10 mouse cellular contexts compared by ENCODE assay signal in genomic region chr5:90908983-90909382, GRCm38 (mm10). TPM values are rescaled to one million over a fixed set of nuclear protein-coding genes. Genes with fewer than 3 reads are reported as not detected.
DNase-seq lines count a peak whose midpoint lies in the region; ATAC-seq and TF ChIP-seq lines count a peak whose summit lies in the region.
"Had no signal": no experiment of that assay in that cellular context is flagged by ENCODE, and none has a peak within 500 bp of the region (broad histone marks: within the 10 kb centered on the region; RNA-seq: fewer than 3 reads in every experiment).

No protein-coding gene starts in this region.

- DNase-seq in liver, adult 2 months (ENCODE audit: extremely low read depth, low read depth, low spot score), result peak; percentile 60
- no peak for DNase-seq in liver, embryonic 11.5 days (ENCODE audit: low spot score)
- DNase-seq in adrenal gland, postnatal 25 days, result peak; percentile 66
- DNase-seq in fibroblast of lung, adult 2 months (ENCODE audit: low read depth), result peak; percentile 36
- DNase-seq in hindbrain, embryonic 11.5 days (ENCODE audit: low spot score), result peak; percentile 84
- peak; percentile 36 to 79 for DNase-seq in layer of hippocampus, postnatal 25 days (ENCODE audit: extremely low spot score in 1 of 2, low spot score in 1 of 2)
- DNase-seq in mesoderm, embryonic 11.5 days (ENCODE audit: low read depth, low spot score), result peak; percentile 77
- peak; percentile 79 for DNase-seq in splenic B cell, adult 2 months (ENCODE audit: low read depth, low spot score)

- H3K79me2 ChIP-seq in liver, adult 2 months (ENCODE audit: control insufficient read depth, insufficient read depth, low read length), result no peaks in the 10 kb centered on the region

- H3K4me3 ChIP-seq in liver, adult 2 months (ENCODE audit: insufficient read depth, low read depth, low read length), result no peak overlapping the region
- H3K4me3 ChIP-seq in liver, embryonic 11.5 days (ENCODE audit: low read depth, low read length), result no peak overlapping the region
- no peak overlapping the region for H3K4me3 ChIP-seq in hindbrain, embryonic 11.5 days (ENCODE audit: low read depth, low read length)
- H3K4me3 ChIP-seq: embryonic facial prominence, embryonic 15.5 days; megakaryocyte, embryonic 14.5 days had no signal

- WGBS in liver, adult 2 months, result 1% methylated on average over 2 of the region's 2 CpGs
- 1% methylated on average over 2 of the region's 2 CpGs for WGBS in liver, embryonic 11.5 days
- 0% methylated on average over 2 of the region's 2 CpGs for WGBS in hindbrain, embryonic 11.5 days

- TF ChIP-seq POLR2A in liver, adult 2 months (IDR thresholded peaks at IDR 0.05; ENCODE audit: extremely low read depth, insufficient read depth, low read length), result no peak

- peaks cover 2% of the 10 kb centered on the region; the same call in 1 of the 2 replicates for H3K27me3 ChIP-seq in liver, adult 2 months (ENCODE audit: control insufficient read depth, insufficient read depth, low read length)
- peaks cover 2% of the 10 kb centered on the region for H3K27me3 ChIP-seq in liver, embryonic 11.5 days (replicated peaks; ENCODE audit: control insufficient read depth, insufficient read depth, low read length)
- H3K27me3 ChIP-seq in hindbrain, embryonic 11.5 days (ENCODE audit: control insufficient read depth, insufficient read depth, low read length), result no peaks in the 10 kb centered on the region; the same call in 1 of the 2 replicates
- H3K27me3 ChIP-seq in splenic B cell, adult 2 months (ENCODE audit: control insufficient read depth, insufficient read depth, low read length, poor library complexity, severe bottlenecking), result no peaks in the 10 kb centered on the region

- no peaks in the 10 kb centered on the region for H3K9me3 ChIP-seq in liver, embryonic 11.5 days (ENCODE audit: control insufficient read depth, low read length)
- H3K9me3 ChIP-seq in hindbrain, embryonic 11.5 days (ENCODE audit: control insufficient read depth, low read length), result no peaks in the 10 kb centered on the region
- H3K9me3 ChIP-seq: embryonic facial prominence, embryonic 15.5 days; megakaryocyte, embryonic 14.5 days had no signal

- H3K27ac ChIP-seq in liver, adult 2 months (replicated peaks; ENCODE audit: insufficient read depth, low read depth, low read length), result no peak overlapping the region
- H3K27ac ChIP-seq in liver, embryonic 11.5 days (ENCODE audit: low read depth, low read length), result no peak overlapping the region
- H3K27ac ChIP-seq in hindbrain, embryonic 11.5 days (ENCODE audit: low read depth, low read length), result no peak overlapping the region
- H3K27ac ChIP-seq: embryonic facial prominence, embryonic 15.5 days had no signal

- H3K4me1 ChIP-seq in liver, adult 2 months (ENCODE audit: control insufficient read depth, insufficient read depth, low read length), result no peaks in the 10 kb centered on the region
- H3K4me1 ChIP-seq in liver, embryonic 11.5 days (replicated peaks; ENCODE audit: control insufficient read depth, insufficient read depth, low read length), result no peaks in the 10 kb centered on the region
- H3K4me1 ChIP-seq in hindbrain, embryonic 11.5 days (replicated peaks; ENCODE audit: control insufficient read depth, insufficient read depth, low read length), result no peaks in the 10 kb centered on the region
- H3K4me1 ChIP-seq: embryonic facial prominence, embryonic 15.5 days had no signal

- H3K9ac ChIP-seq in liver, adult 2 months (ENCODE audit: low read depth, low read length), result no peak overlapping the region
- no peak overlapping the region for H3K9ac ChIP-seq in liver, embryonic 11.5 days (ENCODE audit: low read depth, low read length)
- H3K9ac ChIP-seq in hindbrain, embryonic 11.5 days (ENCODE audit: low read depth, low read length), result no peak overlapping the region
- H3K9ac ChIP-seq: embryonic facial prominence, embryonic 15.5 days had no signal

- TF ChIP-seq CTCF in liver, adult 2 months (IDR thresholded peaks at IDR 0.05; ENCODE audit: low read depth, low read length), result peak; percentile 78

- no peak overlapping the region for H3K4me2 ChIP-seq in liver, embryonic 11.5 days
- H3K4me2 ChIP-seq in hindbrain, embryonic 11.5 days (replicated peaks; ENCODE audit: low read depth, low read length), result no peak overlapping the region
- H3K4me2 ChIP-seq: embryonic facial prominence, embryonic 15.5 days had no signal

- H3K36me3 ChIP-seq in liver, adult 2 months (ENCODE audit: control insufficient read depth, insufficient read depth, low read length), result no peaks in the 10 kb centered on the region
- no peaks in the 10 kb centered on the region for H3K36me3 ChIP-seq in liver, embryonic 11.5 days (ENCODE audit: control insufficient read depth, insufficient read depth, low read length)
- no peaks in the 10 kb centered on the region for H3K36me3 ChIP-seq in hindbrain, embryonic 11.5 days (ENCODE audit: control insufficient read depth, insufficient read depth, low read length)
- H3K36me3 ChIP-seq in splenic B cell, adult 2 months (ENCODE audit: control insufficient read depth, insufficient read depth, low read length, poor library complexity, severe bottlenecking), result no peaks in the 10 kb centered on the region
- H3K36me3 ChIP-seq: embryonic facial prominence, embryonic 15.5 days had no signal

- ATAC-seq in liver, embryonic 11.5 days (replicated peaks; ENCODE audit: low FRiP score), result no peak; the same call in 1 of the 2 replicates
- no peak for ATAC-seq in hindbrain, embryonic 11.5 days (ENCODE audit: low FRiP score)

RNA-seq across cellular contexts. Expression of gene Cxcl2, which starts 5.3 kb away (rescaled TPM):
- total RNA-seq in liver, adult 2 months (2014; rRNA removed), result 0.07 and 0.28 TPM in 2 replicates
- polyA plus RNA-seq in liver, adult 2 months (2012; rRNA removed), result 0.17 and 0.31 TPM in 2 replicates
- 0.22 TPM in 1 of 2 replicates, not detected in the other for polyA plus RNA-seq in liver, embryonic 11.5 days (2014; fragmentation: Nextera tagmentation; extraction: Ambion mirVana)
- 1.1 TPM in 1 of 2 replicates, not detected in the other for total RNA-seq in adrenal gland, postnatal 25 days (2021)
- not detected in 2 replicates for polyA plus RNA-seq in hindbrain, embryonic 11.5 days (2014; fragmentation: Nextera tagmentation; extraction: Ambion mirVana)
- total RNA-seq in layer of hippocampus, postnatal 25 days (2021), result not detected
- polyA plus RNA-seq: embryonic facial prominence, embryonic 15.5 days had no signal

RNA-seq across cellular contexts. Expression of gene Cxcl1, which starts 17.9 kb away (rescaled TPM):
- 8.2 and 9.3 TPM in 2 replicates for total RNA-seq in liver, adult 2 months (2014; rRNA removed)
- 2.0 and 4.2 TPM in 2 replicates for polyA plus RNA-seq in liver, adult 2 months (2012; rRNA removed)
- 0.84 TPM in 1 of 2 replicates, not detected in the other for polyA plus RNA-seq in liver, embryonic 11.5 days (2014; fragmentation: Nextera tagmentation; extraction: Ambion mirVana)
- 0.73 and 1.00 TPM in 2 replicates for total RNA-seq in adrenal gland, postnatal 25 days (2021)
- polyA plus RNA-seq in hindbrain, embryonic 11.5 days (2014; fragmentation: Nextera tagmentation; extraction: Ambion mirVana), result 0.29 TPM in 1 of 2 replicates, not detected in the other
- under 1 TPM in 1 of 2 experiments, not detected in 1; 0.32 TPM for total RNA-seq in layer of hippocampus, postnatal 25 days (2021)

RNA-seq across cellular contexts. Expression of gene Mthfd2l, which starts 21.9 kb away (rescaled TPM):
- 7.8 and 9.9 TPM in 2 replicates for total RNA-seq in liver, adult 2 months (2014; rRNA removed)
- polyA plus RNA-seq in liver, adult 2 months (2012; rRNA removed), result 6.3 and 6.4 TPM in 2 replicates
- 22.4 and 23.1 TPM in 2 replicates for polyA plus RNA-seq in liver, embryonic 11.5 days (2014; fragmentation: Nextera tagmentation; extraction: Ambion mirVana)
- total RNA-seq in adrenal gland, postnatal 25 days (2021), result 12.4 and 18.7 TPM in 2 replicates
- 92.7 and 94.7 TPM in 2 replicates for polyA plus RNA-seq in hindbrain, embryonic 11.5 days (2014; fragmentation: Nextera tagmentation; extraction: Ambion mirVana)
- total RNA-seq in layer of hippocampus, postnatal 25 days (2021), result 10 to 100 TPM; 13.7 to 15.8 TPM
